8 mouse cellular contexts compared by ENCODE assay signal in genomic region chr10:69793079-69793478, GRCm38 (mm10).
DNase-seq lines count a peak whose midpoint lies in the region; ATAC-seq lines count a peak whose summit lies in the region.

No protein-coding gene starts in this region.

- no peaks in the 10 kb centered on the region for H3K36me3 ChIP-seq in heart, embryonic 11.5 days (ENCODE audit: control insufficient read depth, insufficient read depth, low read length)
- no peaks in the 10 kb centered on the region for H3K36me3 ChIP-seq in heart, embryonic 14.5 days (ENCODE audit: control insufficient read depth, insufficient read depth, low read length)
- H3K36me3 ChIP-seq in midbrain, embryonic 11.5 days (ENCODE audit: control insufficient read depth, insufficient read depth, low read length) = no peaks in the 10 kb centered on the region

- peak; percentile 94 for DNase-seq in heart, adult 11 months
- DNase-seq in adrenal gland, adult 18-20 months (ENCODE audit: low spot score in 2 of 2) = peak; percentile 38 to 44
- peak; percentile 89 for DNase-seq in embryo, embryonic 10 days (ENCODE audit: low spot score)
- DNase-seq in left cerebral cortex, postnatal 25 days (ENCODE audit: low spot score in 2 of 2) = peak; percentile 57 to 79
- DNase-seq in midbrain, embryonic 11.5 days (ENCODE audit: low spot score, missing footprints) = no peak
- DNase-seq in thymus, postnatal 10 days (ENCODE audit: low spot score in 2 of 2) = peak; percentile 3 to 23

- WGBS in heart, embryonic 11.5 days (ENCODE audit: insufficient replicate concordance) = 32% methylated on average over 9 of the region's 9 CpGs
- 31% methylated on average over 9 of the region's 9 CpGs for WGBS in heart, embryonic 14.5 days
- 33% methylated on average over 9 of the region's 9 CpGs for WGBS in midbrain, embryonic 11.5 days

- H3K9ac ChIP-seq in heart, embryonic 11.5 days (ENCODE audit: low read depth, low read length) = no peak overlapping the region
- no peak overlapping the region for H3K9ac ChIP-seq in heart, embryonic 14.5 days (ENCODE audit: low read length)
- no peak overlapping the region for H3K9ac ChIP-seq in midbrain, embryonic 11.5 days (ENCODE audit: low read length)

- no peak overlapping the region for H3K4me3 ChIP-seq in heart, embryonic 11.5 days (ENCODE audit: low read depth, low read length)
- no peak overlapping the region for H3K4me3 ChIP-seq in heart, embryonic 14.5 days (ENCODE audit: control insufficient read depth in 1 of 2, insufficient read depth in 1 of 2, low read depth in 1 of 2, low read length in 2 of 2)
- no peak overlapping the region for H3K4me3 ChIP-seq in midbrain, embryonic 11.5 days (ENCODE audit: low read depth, low read length)

- H3K27ac ChIP-seq in heart, embryonic 11.5 days (ENCODE audit: low read depth, low read length) = no peak overlapping the region
- peak overlapping the region in 1 of 2 experiments; percentile 55; a peak in 1 of 4 replicates for H3K27ac ChIP-seq in heart, embryonic 14.5 days (replicated peaks in 1 of 2; ENCODE audit: control insufficient read depth in 1 of 2, insufficient read depth in 1 of 2, low read depth in 2 of 2, low read length in 2 of 2)
- H3K27ac ChIP-seq in midbrain, embryonic 11.5 days (ENCODE audit: low read depth, low read length) = no peak overlapping the region

- intact Hi-C loops in left cerebral cortex, postnatal 25 days (cut with DNase I) = loop anchor here (5.0 kb wide), 2 partner anchors 51 to 131 kb away; no protein-coding TSS in a partner anchor

- H3K9me3 ChIP-seq in heart, embryonic 11.5 days (replicated peaks; ENCODE audit: control insufficient read depth, low read length) = no peaks in the 10 kb centered on the region
- no peaks in the 10 kb centered on the region for H3K9me3 ChIP-seq in heart, embryonic 14.5 days (ENCODE audit: control insufficient read depth, low read length)
- H3K9me3 ChIP-seq in midbrain, embryonic 11.5 days (ENCODE audit: control insufficient read depth, low read length) = no peaks in the 10 kb centered on the region

- no peak for ATAC-seq in heart, embryonic 11.5 days (replicated peaks; ENCODE audit: insufficient number of reproducible peaks, low FRiP score, low TSS enrichment)
- 0 out of 2 replicates have a peak, but pooled peaks have one; percentile 54 for ATAC-seq in heart, embryonic 14.5 days (ENCODE audit: insufficient number of reproducible peaks, insufficient read depth, low FRiP score, low read depth)
- 0 out of 2 replicates have a peak, but pooled peaks have one; percentile 40 for ATAC-seq in midbrain, embryonic 11.5 days (ENCODE audit: low FRiP score)

- H3K27me3 ChIP-seq in heart, embryonic 11.5 days (ENCODE audit: control insufficient read depth, insufficient read depth, low read length) = no peaks in the 10 kb centered on the region
- H3K27me3 ChIP-seq in heart, embryonic 14.5 days (ENCODE audit: control insufficient read depth, insufficient read depth, low read length) = no peaks in the 10 kb centered on the region
- no peaks in the 10 kb centered on the region for H3K27me3 ChIP-seq in midbrain, embryonic 11.5 days (ENCODE audit: control insufficient read depth, insufficient read depth, low read length)

- H3K4me2 ChIP-seq in heart, embryonic 11.5 days = no peak overlapping the region
- H3K4me2 ChIP-seq in heart, embryonic 14.5 days (ENCODE audit: low read length) = no peak overlapping the region
- no peak overlapping the region for H3K4me2 ChIP-seq in midbrain, embryonic 11.5 days

- peaks cover 25% of the 10 kb centered on the region for H3K4me1 ChIP-seq in heart, embryonic 11.5 days (ENCODE audit: control insufficient read depth, insufficient read depth, low read length)
- peaks cover 22 to 31% of the 10 kb centered on the region in 2 experiments for H3K4me1 ChIP-seq in heart, embryonic 14.5 days (ENCODE audit: control insufficient read depth in 2 of 2, insufficient read depth in 2 of 2, low read length in 2 of 2)
- no peaks in the 10 kb centered on the region for H3K4me1 ChIP-seq in midbrain, embryonic 11.5 days (ENCODE audit: control insufficient read depth, insufficient read depth, low read length)
